Mouse (Mus musculus): ENCODE results near the gene Pitx1.

GRCm38 (mm10) chr13:55826008-55826671 is 9.9 kb downstream of the Pitx1 start:
- TF ChIP-seq CTCF (IDR thresholded peaks at IDR 0.05; ENCODE audit: low read depth, low read length) = no peak
- TF ChIP-seq POLR2A (IDR thresholded peaks at IDR 0.05; ENCODE audit: extremely low read depth, insufficient read depth, low read length) = no peak
